Mouse (Mus musculus) thymus, adult 18-20 months (tissue): ENCODE results near the gene Hectd1.

Source experiments
- DNase-seq, 2 experiments: peaks; one replicate each; pipeline ENCODE4 v3.0.0; 2022; ENCODE audit warnings: mixed read lengths in 2 of 2

Hectd1 gene

GRCm38 (mm10) chr12:51843576-51844520, 14.5 kb upstream of the Hectd1 start:
- no peak for DNase-seq

DNA sequence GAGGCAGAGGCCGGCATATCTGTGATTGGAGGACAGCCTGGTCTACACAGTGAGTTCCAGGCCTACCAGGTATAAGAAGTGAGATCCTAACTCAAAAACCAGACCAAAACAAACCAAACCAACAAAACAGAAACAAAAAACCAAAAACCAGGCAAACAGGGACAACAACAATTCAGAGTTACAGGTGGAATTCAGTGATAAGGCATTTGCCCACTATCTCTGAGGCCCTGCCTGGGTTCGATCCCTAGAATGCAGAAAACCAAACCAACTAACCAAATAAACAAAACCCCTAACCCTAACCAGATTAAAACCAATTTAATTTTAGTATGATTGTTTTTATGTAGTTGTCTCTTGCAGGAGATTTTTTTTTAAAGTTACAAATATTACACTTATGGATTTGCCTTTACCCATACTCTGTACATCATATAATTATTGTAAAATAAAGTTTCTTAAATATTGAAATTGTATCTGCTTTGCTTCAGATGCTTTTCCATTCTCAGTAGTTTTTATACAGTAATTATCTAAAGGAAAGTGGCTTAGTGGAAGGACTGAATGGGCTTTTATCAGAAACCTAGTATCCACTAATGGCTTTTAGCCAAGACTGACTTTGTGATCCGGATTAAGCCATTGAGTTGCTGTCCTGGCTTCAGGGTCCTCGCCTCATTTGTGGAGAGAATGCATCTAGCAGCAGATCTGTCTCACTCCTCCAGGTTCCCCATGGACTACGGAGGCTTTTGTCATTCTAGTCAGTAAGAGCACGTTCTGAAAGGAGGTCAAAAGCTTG, 12.9 kb upstream of the Hectd1 start:
- DNase-seq: no peak

DNA sequence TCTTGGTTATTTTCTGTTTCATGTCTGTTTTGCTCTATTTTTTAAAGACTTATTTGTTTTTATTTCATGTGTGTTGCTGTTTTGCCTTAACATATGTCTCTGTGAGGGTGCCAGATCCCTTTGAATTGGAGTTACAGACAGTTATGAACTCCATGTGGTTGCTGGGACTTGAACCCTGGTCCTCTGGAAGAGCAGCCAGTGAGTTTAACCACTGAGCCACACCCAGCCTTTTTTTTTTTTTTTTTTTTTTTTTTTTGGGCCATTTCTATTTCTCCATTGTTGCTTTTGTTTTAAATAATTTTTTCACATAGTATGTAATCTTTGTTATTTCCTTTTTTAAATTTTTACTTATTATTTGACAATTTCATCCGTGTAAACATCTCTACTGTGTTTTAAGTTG, 10.5 kb upstream of the Hectd1 start:
- DNase-seq: no peak

DNA sequence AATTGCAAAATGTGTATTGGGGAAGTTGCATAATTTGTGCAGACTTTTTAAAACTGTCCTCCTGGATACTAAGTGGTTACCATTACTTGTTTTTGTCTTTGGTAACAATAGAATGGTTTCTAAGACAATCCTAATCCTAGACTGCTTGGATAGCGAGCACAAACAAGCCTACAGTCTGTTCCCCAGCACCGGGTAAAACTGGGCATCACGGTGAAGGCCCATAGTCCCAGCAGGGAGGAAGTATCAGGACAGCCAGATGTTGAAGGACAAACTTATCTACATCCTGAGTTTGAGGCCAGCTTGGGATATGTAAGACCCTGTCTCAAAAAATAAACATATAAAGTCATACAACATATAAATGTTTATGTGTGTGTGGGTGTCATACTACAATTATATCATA, 5.9 kb upstream of the Hectd1 start:
- no peak for DNase-seq

GRCm38 (mm10) chr12:51831931-51832330, 2.6 kb upstream of the Hectd1 start:
- DNase-seq: no peak

DNA sequence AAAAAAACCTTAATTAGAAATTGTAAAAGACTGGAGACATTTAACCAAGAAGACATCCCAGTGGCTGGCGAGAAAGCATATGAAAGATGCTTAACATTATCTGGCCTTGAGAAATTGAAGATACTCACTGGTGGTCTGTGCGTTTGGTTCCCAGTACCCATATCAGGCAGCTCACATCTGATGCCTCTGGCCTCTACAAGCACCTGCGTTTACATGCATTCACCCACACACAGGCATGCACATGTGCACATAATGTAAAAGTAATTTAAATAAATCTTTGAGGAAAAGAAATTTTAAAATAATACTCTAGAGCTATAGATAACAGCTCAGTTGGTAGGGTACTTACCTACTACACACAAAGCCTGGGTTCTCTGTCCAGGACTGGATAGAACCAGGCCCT, 2.0 kb upstream of the Hectd1 start:
- no peak for DNase-seq

DNA sequence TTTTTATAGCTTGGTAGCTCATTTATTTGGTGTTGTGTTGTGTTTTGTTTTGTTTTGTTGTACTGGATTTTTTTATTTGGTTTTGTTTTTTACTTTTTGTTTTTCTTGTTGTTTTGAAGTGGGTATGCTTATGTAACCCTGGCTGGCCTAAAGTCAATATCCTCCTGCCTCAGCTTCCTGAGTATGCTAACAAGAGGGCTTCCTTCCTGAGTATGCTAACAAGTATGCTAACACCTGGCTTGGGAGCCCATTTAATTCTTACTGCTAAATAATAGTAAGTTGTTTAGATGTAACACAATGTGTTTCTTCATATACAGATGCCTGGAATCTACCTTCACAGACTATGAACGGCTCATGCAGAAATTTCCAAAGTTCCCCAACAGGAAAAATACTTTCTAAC, 1.3 kb upstream of the Hectd1 start:
- DNase-seq: no peak

- peak in 1 of 2 experiments; percentile 7 for DNase-seq
These were observed 704 bp upstream of the Hectd1 start for GRCm38 (mm10) chr12:51830077-51830402.

DNA sequence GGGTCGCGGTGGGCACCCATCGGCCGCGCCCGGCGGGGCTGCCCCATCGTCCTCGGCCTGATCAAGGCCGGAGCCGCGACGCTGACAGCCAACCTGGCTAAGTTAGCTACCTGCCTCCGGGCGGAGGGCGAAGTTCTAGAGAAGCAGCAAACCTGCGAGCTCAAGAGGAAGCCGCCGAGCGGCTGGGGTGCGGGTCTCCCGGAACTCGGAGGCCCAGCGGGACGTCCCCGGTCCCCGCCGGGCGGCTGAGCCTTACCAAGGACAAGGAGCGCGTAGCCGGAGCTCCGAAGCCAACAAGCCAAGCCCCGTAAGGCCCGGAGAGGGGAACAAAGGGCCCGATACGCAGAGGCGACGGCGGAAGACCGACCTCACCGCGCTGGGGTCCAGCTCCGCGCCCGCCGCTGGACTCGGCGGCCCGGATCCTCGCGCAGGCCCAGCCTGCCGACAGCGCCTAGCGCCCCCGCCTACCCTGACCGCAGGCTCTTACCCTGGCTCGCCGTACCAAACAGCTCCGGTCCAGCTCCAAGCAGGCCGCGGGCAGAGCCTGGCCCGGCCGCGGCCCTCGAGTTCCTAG, 533 bp downstream of the Hectd1 start:
- peak; percentile 64 to 75 for DNase-seq

DNA sequence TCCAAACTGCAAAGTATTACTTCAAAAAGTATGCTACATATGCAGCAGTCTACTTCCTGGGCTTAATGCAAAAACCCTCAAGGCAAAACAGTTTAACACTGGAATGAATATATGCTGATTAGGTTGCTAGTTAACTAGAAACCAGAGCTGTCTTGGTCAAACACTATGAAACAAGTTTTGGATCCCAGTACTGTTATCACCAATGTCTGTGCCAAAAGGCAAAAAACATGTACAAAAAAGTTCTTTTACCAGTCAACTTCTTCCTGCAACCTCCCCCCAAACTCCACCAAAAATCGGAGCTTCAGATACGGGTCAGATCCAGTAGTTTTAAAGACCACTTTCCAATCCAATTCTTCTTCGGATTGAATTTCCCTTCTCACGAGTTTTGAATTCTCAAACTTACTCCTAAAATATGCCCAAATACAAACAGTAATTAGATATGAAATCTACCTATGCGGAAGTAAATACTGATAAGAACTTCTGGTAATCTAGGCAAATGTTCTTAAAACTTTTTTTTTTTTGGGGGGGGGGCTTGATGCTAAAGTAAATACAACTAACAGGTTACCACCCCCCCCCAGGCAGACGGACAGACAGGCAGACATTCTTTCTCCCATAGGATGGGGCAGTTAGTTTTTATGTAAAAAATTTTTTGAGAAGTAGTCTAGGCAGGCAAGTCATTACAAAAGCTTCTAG, 1.2 kb downstream of the Hectd1 start:
- no peak for DNase-seq

- no peak for DNase-seq
These were observed 4.0 kb downstream of the Hectd1 start for GRCm38 (mm10) chr12:51825338-51825737.

GRCm38 (mm10) chr12:51823311-51823710, 6.0 kb downstream of the Hectd1 start:
- no peak for DNase-seq

- no peak for DNase-seq
These were observed 6.5 kb downstream of the Hectd1 start for GRCm38 (mm10) chr12:51822861-51823260.

GRCm38 (mm10) chr12:51822236-51822635, 7.1 kb downstream of the Hectd1 start:
- DNase-seq: no peak

DNA sequence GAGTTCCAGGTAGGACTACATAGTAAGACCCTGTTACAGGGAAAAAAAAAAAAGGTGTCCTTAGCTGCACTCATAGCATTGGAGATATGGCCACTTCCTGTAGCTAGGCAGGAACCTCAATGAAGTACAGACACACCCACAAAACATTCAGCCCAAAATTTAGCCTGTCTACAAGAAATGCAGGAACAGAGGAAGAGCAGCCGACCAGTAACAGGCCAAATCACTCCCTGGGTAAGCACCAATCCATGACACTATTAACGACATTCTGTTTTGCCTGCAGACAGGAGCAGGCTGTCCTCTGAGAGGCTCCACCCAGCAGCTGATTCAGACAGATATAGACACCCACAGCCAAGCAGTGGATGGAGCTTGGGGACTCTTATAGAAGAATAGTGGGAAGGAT, 8.1 kb downstream of the Hectd1 start:
- no peak for DNase-seq

GRCm38 (mm10) chr12:51819951-51820498, 9.3 kb downstream of the Hectd1 start:
- DNase-seq: no peak

- DNase-seq: no peak
These were observed 11.3 kb downstream of the Hectd1 start for GRCm38 (mm10) chr12:51817815-51818613.

DNA sequence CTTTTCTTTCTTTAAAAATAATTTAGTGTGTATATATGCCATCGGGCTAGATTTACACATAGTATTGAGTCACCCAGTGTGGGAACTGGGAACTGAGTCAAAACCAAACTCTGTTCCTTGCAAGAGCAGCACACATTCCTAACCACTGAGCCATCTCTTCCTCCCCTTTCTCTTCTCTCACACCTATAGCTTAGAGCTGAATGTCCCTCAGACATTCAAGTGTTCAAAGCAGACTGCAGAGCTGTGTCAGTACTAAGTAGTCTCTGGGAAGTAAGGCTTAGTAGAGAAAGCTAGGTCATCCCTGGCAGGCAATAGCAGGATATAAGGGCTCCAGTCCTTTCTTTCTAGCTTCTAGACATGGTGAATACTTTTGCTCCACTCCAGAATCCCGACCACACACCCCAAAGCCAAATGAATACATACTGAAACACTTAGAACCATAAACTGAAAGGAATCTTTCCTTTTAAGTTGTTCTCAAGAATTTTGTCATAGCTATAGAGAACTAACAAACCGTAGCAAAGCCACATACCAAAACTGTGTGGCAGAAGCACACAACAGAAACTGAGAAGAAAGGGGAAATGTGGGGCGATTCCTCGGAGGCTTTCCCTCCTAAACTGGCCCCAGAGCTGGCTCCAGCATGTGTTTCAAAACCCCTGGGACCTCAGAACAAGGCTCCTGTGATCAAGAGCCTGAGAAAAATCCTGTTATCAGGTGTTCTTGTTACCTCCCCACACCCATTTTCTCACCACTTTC, 17.8 kb downstream of the Hectd1 start:
- no peak for DNase-seq

GRCm38 (mm10) chr12:51810564-51810963, 18.8 kb downstream of the Hectd1 start:
- DNase-seq: no peak

DNA sequence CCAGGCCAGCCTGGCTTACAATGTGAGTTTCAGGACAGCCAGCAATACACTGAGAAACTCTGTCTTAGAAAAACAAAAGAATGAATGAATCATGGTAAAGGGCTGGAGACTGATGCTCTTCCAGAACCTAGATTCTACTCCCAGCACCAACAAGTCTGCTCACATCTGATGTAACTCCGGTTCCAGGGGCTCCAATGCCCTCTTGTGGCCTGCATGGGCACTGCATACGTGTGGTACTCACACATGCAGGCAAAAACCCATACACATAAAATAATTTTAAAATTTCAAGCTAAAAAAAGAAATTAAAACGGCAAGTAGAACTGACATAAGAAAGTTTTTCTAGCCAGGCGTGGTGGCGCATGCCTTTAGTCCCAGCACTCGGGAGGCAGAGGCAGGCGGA, 44.5 kb downstream of the Hectd1 start:
- no peak for DNase-seq

- no peak for DNase-seq
These were observed 60.6 kb downstream of the Hectd1 start for GRCm38 (mm10) chr12:51768702-51769101.
